ENCODE assay signal across 12 mouse cellular contexts in genomic region chr4:136731761-136732160, GRCm38 (mm10).
A peak's percentile ranks its signal among the peaks of the same experiment; 100 is the strongest.
DNase-seq lines count a peak whose midpoint lies in the region; ATAC-seq and TF ChIP-seq lines count a peak whose summit lies in the region.
"Had no signal": no experiment of that assay in that cellular context is flagged by ENCODE, and none has a peak within 500 bp of the region (broad histone marks: within the 10 kb centered on the region; RNA-seq: fewer than 3 reads in every experiment).

No protein-coding gene starts in this region.

- no peak overlapping the region for H3K27ac ChIP-seq in forebrain, embryonic 16.5 days (ENCODE audit: low read length)
- H3K27ac ChIP-seq in forebrain, embryonic 15.5 days (replicated peaks), result no peak overlapping the region; the same call in 1 of the 2 replicates
- H3K27ac ChIP-seq in lung, embryonic 14.5 days (ENCODE audit: low read depth), result peak overlapping the region; percentile 81; the same call in 1 of the 2 replicates
- H3K27ac ChIP-seq in heart, embryonic 12.5 days (ENCODE audit: poor library complexity, severe bottlenecking), result peak overlapping the region; percentile 23; the same call in 1 of the 2 replicates
- peak overlapping the region; percentile 57; the same call in 1 of the 2 replicates for H3K27ac ChIP-seq in midbrain, embryonic 15.5 days
- H3K27ac ChIP-seq: liver, embryonic 14.5 days; neural tube, embryonic 12.5 days had no signal

- WGBS in forebrain, embryonic 16.5 days, result 43% methylated on average over 5 of the region's 5 CpGs
- WGBS in forebrain, embryonic 15.5 days, result 55% methylated on average over 5 of the region's 5 CpGs
- WGBS in lung, embryonic 14.5 days, result 23% methylated on average over 5 of the region's 5 CpGs
- WGBS in lung, adult 2 months, result 50% methylated on average over 5 of the region's 5 CpGs
- 50% methylated on average over 5 of the region's 5 CpGs for whole genome bisulfite sequencing in heart, embryonic 12.5 days
- WGBS in midbrain, embryonic 15.5 days, result 55% methylated on average over 5 of the region's 5 CpGs

- no peak for TF ChIP-seq CTCF in lung, embryonic 14.5 days (IDR thresholded peaks at IDR 0.05; ENCODE audit: low read depth)
- TF ChIP-seq CTCF in lung, adult 2 months (IDR thresholded peaks at IDR 0.05; ENCODE audit: insufficient read depth, low read length), result no peak

- no peak for TF ChIP-seq POLR2A in lung, adult 2 months (IDR thresholded peaks at IDR 0.05; ENCODE audit: borderline replicate concordance, extremely low read depth, low read depth, low read length)

- H3K27me3 ChIP-seq in forebrain, embryonic 16.5 days (replicated peaks; ENCODE audit: control insufficient read depth, insufficient read depth, low read length), result no peaks in the 10 kb centered on the region
- no peaks in the 10 kb centered on the region for H3K27me3 ChIP-seq in forebrain, embryonic 15.5 days
- no peaks in the 10 kb centered on the region for H3K27me3 ChIP-seq in lung, embryonic 14.5 days (ENCODE audit: insufficient read depth, low read length)
- H3K27me3 ChIP-seq in heart, embryonic 12.5 days (replicated peaks), result peaks cover 12% of the 10 kb centered on the region; the same call in 1 of the 2 replicates
- H3K27me3 ChIP-seq in midbrain, embryonic 15.5 days (replicated peaks), result no peaks in the 10 kb centered on the region
- H3K27me3 ChIP-seq: neural tube, embryonic 12.5 days had no signal

- 0 out of 2 replicates have a peak, but pooled peaks have one; percentile 21 for ATAC-seq in forebrain, embryonic 16.5 days
- no peak for ATAC-seq in forebrain, embryonic 15.5 days (replicated peaks)
- peak; percentile 75 for ATAC-seq in lung, embryonic 14.5 days (ENCODE audit: insufficient read depth)
- no peak for ATAC-seq in heart, embryonic 12.5 days (ENCODE audit: insufficient number of reproducible peaks, low FRiP score)
- ATAC-seq in midbrain, embryonic 15.5 days (replicated peaks), result no peak
- ATAC-seq in inflammation-experienced regulatory T-cells, adult 6 months, result no peak

- peak; percentile 84 for DNase-seq in lung, embryonic 14.5 days
- no peak for DNase-seq in lung, adult 2 months
- no peak for DNase-seq in cerebellum, postnatal 14 days
- DNase-seq: cerebellum, adult 18-20 months; spleen, adult 18-20 months had no signal

- H3K36me3 ChIP-seq in forebrain, embryonic 16.5 days (ENCODE audit: control insufficient read depth, insufficient read depth), result no peaks in the 10 kb centered on the region
- H3K36me3 ChIP-seq in forebrain, embryonic 15.5 days, result no peaks in the 10 kb centered on the region
- no peaks in the 10 kb centered on the region for H3K36me3 ChIP-seq in lung, embryonic 14.5 days (ENCODE audit: insufficient read depth)
- H3K36me3 ChIP-seq in heart, embryonic 12.5 days, result no peaks in the 10 kb centered on the region
- H3K36me3 ChIP-seq in midbrain, embryonic 15.5 days (replicated peaks), result no peaks in the 10 kb centered on the region

- no peaks in the 10 kb centered on the region for H3K9me3 ChIP-seq in forebrain, embryonic 16.5 days (ENCODE audit: control insufficient read depth, low read length)
- H3K9me3 ChIP-seq in forebrain, embryonic 15.5 days, result no peaks in the 10 kb centered on the region
- H3K9me3 ChIP-seq in lung, embryonic 14.5 days (ENCODE audit: low read depth, low read length), result no peaks in the 10 kb centered on the region
- no peaks in the 10 kb centered on the region for H3K9me3 ChIP-seq in heart, embryonic 12.5 days (replicated peaks)
- no peaks in the 10 kb centered on the region for H3K9me3 ChIP-seq in midbrain, embryonic 15.5 days
- H3K9me3 ChIP-seq: neural tube, embryonic 12.5 days had no signal

- H3K4me3 ChIP-seq in forebrain, embryonic 16.5 days (replicated peaks; ENCODE audit: low read length), result no peak overlapping the region
- H3K4me3 ChIP-seq in forebrain, embryonic 15.5 days, result no peak overlapping the region
- no peak overlapping the region for H3K4me3 ChIP-seq in lung, embryonic 14.5 days (ENCODE audit: low read depth, low read length)
- H3K4me3 ChIP-seq in lung, adult 2 months (replicated peaks; ENCODE audit: extremely low read depth, low read depth, low read length), result no peak overlapping the region
- H3K4me3 ChIP-seq in heart, embryonic 12.5 days, result no peak overlapping the region
- no peak overlapping the region for H3K4me3 ChIP-seq in midbrain, embryonic 15.5 days
- H3K4me3 ChIP-seq: neural tube, embryonic 12.5 days had no signal

- H3K9ac ChIP-seq in forebrain, embryonic 16.5 days (replicated peaks; ENCODE audit: low read depth, low read length), result no peak overlapping the region
- no peak overlapping the region for H3K9ac ChIP-seq in forebrain, embryonic 15.5 days (replicated peaks)
- H3K9ac ChIP-seq in lung, embryonic 14.5 days, result no peak overlapping the region
- H3K9ac ChIP-seq in heart, embryonic 12.5 days, result no peak overlapping the region
- H3K9ac ChIP-seq in midbrain, embryonic 15.5 days, result no peak overlapping the region
- H3K9ac ChIP-seq: liver, embryonic 14.5 days; neural tube, embryonic 12.5 days had no signal

- no peak overlapping the region for H3K4me2 ChIP-seq in forebrain, embryonic 16.5 days (ENCODE audit: low read length)
- H3K4me2 ChIP-seq in forebrain, embryonic 15.5 days (replicated peaks), result no peak overlapping the region
- H3K4me2 ChIP-seq in lung, embryonic 14.5 days, result no peak overlapping the region
- H3K4me2 ChIP-seq in heart, embryonic 12.5 days, result no peak overlapping the region
- H3K4me2 ChIP-seq in midbrain, embryonic 15.5 days, result no peak overlapping the region
- H3K4me2 ChIP-seq: neural tube, embryonic 12.5 days had no signal

- H3K4me1 ChIP-seq in forebrain, embryonic 16.5 days (replicated peaks; ENCODE audit: control insufficient read depth, insufficient read depth, low read length), result peaks cover 47% of the 10 kb centered on the region
- peaks cover 60% of the 10 kb centered on the region for H3K4me1 ChIP-seq in forebrain, embryonic 15.5 days
- peaks cover 37% of the 10 kb centered on the region for H3K4me1 ChIP-seq in lung, embryonic 14.5 days (ENCODE audit: insufficient read depth)
- no peaks in the 10 kb centered on the region for H3K4me1 ChIP-seq in lung, adult 2 months (ENCODE audit: control insufficient read depth, insufficient read depth, low read length)
- peaks cover 49% of the 10 kb centered on the region for H3K4me1 ChIP-seq in heart, embryonic 12.5 days (replicated peaks)
- peaks cover 65% of the 10 kb centered on the region for H3K4me1 ChIP-seq in midbrain, embryonic 15.5 days

Comparison
In these comparisons a context has a peak if more than half of its experiments do, and no peak if none do; other contexts are left out.
1. ATAC-seq: peak in forebrain, embryonic 16.5 days (single experiment) and lung, embryonic 14.5 days (single experiment); none in forebrain, embryonic 15.5 days (single experiment), heart, embryonic 12.5 days (single experiment), midbrain, embryonic 15.5 days (single experiment) and inflammation-experienced regulatory T-cells, adult 6 months (single experiment).
2. H3K27ac ChIP-seq: peak in lung, embryonic 14.5 days (single experiment), heart, embryonic 12.5 days (single experiment) and midbrain, embryonic 15.5 days (single experiment); none in forebrain, embryonic 16.5 days (single experiment) and forebrain, embryonic 15.5 days (single experiment).